Mouse (Mus musculus): ENCODE results near the gene Cwf19l1.
A peak's percentile ranks its signal among the peaks of the same experiment; 100 is the strongest.
"Not testable (repeated sequence)": the region's sequence is repeated elsewhere in the genome, so short reads cannot be mapped to it uniquely, and the experiment has no call there.

The Cwf19l1 gene

GRCm38 (mm10) chr19:44135072-44135959 lies at the start of gene Cwf19l1:
Gene Cwf19l1, minus strand, starts transcription at chr19:44135876.
- peak; percentile 91 for DNase-seq

DNA sequence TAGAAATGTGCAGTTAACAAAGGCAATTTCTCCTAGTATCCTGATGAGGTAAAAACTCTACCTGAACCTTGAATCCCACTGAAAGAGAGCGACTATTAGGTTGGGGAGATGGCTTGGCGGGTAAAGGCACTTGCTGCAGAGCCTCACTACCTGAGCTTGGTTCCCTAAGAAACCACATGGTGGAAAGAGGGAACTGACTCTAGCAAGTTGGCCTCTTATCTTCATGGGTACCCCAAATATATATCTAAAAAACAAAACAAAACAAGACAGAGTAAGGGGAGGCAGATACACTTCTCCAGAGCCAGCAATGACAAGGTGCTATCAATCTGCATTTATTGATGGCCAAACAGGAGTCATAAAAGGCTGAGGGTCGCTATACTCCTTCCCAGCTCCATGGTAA lies 48.3 kb upstream of the Cwf19l1 start:
- no peak for DNase-seq

GRCm38 (mm10) chr19:44180502-44180901 lies 44.8 kb upstream of the Cwf19l1 start:
- DNase-seq, result no peak

DNA sequence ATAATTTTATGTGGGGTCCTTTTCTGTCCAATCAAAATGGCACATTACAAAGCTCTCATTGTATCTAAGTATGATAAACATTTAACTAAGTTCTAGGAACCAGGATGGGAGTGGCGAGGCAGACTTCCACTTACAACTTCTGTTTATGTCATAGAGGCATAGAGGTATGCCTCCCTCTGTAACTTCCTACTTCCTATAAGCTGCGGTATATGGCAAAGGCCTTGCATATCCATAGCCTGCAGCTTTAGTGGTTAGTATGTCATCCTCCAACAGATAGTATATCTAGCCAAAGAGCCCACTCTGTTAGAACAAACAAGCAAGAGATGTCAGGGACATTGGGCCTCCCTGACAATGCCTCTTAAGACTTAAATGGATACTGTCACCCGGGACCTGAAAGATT lies 41.1 kb upstream of the Cwf19l1 start:
- no peak for DNase-seq

GRCm38 (mm10) chr19:44174835-44175234 lies 39.2 kb upstream of the Cwf19l1 start:
- DNase-seq, result no peak

DNA sequence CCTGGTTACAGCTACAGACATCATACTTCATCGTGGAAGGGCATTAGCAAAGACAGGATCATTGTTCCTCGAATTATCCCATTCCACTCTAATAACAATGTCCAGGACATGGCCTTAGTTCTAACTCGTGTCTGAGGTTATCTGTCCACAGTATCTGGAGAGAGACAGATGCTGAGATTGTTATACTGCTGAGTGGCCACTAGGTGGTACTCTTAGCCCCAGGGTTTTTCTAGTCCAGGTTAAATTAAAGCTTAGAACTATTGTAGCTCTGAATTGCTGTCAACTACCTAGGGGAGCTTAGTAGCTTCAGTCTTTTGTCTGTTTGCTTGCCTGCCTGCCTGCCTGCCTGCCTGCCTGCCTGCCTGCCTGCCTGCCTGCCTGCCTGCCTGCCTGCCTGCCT lies 25.8 kb upstream of the Cwf19l1 start:
- DNase-seq, result no peak

- DNase-seq, result no peak
These were observed 23.7 kb upstream of the Cwf19l1 start for GRCm38 (mm10) chr19:44159386-44159785.

- DNase-seq, result no peak
These were observed 21.3 kb upstream of the Cwf19l1 start for GRCm38 (mm10) chr19:44157005-44157404.

- DNase-seq, result no peak
These were observed 18.1 kb upstream of the Cwf19l1 start for GRCm38 (mm10) chr19:44153781-44154180.

- no peak for DNase-seq
These were observed 13.3 kb upstream of the Cwf19l1 start for GRCm38 (mm10) chr19:44148991-44149390.

DNA sequence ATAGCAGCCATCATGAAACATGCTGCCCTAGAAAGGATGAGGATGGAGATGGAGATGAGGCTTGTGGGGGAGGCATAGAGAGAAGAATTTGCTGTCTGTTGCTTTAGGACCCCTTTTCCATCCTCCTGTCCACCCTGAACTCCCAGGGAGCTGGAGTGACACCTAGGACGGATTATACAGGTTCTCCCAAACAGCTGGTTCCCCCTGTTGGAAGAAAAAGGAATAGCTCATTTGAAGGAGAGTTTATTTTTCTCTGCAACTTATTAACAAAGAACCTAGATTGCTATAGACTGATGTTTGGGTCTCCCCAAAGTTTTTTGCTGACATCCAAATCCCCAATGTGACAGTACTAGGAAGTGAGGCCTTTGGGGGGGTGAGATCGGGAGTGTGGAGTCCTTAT lies 12.7 kb upstream of the Cwf19l1 start:
- DNase-seq, result peak; percentile 33

GRCm38 (mm10) chr19:44146951-44147350 lies 11.3 kb upstream of the Cwf19l1 start:
- no peak for DNase-seq

GRCm38 (mm10) chr19:44146568-44146879 lies 10.8 kb upstream of the Cwf19l1 start:
- DNase-seq, result no peak

- peak; percentile 94 for DNase-seq
These were observed 10.3 kb upstream of the Cwf19l1 start, which contains the start of gene Bloc1s2 for GRCm38 (mm10) chr19:44145702-44146567. Gene Bloc1s2, minus strand, starts transcription at chr19:44146446.

- no peak for DNase-seq
These were observed 8.7 kb upstream of the Cwf19l1 start for GRCm38 (mm10) chr19:44144366-44144765.

GRCm38 (mm10) chr19:44135960-44136485 lies 347 bp upstream of the Cwf19l1 start:
- peak; percentile 15 for DNase-seq

DNA sequence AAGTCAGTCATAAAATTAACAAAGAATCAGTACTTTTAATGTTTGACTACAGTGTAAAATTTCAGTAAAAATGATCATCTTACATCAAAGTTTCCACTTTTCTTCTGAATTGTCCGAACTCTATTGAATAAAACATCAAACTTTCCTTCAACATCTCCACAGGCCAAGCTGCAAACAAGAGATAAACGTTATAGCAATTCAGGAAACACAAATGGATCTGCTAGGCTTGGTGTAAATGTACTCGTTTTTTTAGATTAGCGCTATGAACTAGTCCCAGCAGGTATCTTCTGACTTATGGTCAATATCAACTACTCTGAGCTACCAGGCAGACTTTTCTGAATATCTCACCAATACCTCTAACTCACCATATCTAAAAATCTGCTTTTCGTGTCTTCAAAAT lies 2.8 kb downstream of the Cwf19l1 start:
- no peak for DNase-seq

GRCm38 (mm10) chr19:44128560-44128959 lies 7.1 kb downstream of the Cwf19l1 start:
- no peak for DNase-seq

GRCm38 (mm10) chr19:44127729-44128497 lies 7.8 kb downstream of the Cwf19l1 start:
- no peak for DNase-seq

DNA sequence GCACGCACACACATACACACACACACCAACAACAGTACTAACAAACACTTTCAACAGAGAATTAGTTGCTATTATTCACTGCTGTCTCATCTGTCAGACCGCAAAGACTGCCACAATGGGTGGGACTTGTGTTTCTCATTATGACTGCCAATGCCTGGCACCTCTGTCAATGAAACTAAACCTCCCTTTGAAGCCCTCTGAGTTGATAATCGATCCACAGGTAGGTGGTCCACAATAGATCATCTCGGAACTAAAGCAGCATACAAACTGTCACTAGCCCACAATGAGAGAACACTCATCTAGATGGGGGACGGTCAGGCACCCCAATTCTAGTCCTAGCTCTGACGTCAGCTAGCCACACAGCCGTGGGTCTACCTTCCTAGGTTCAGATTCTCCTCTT lies 14.5 kb downstream of the Cwf19l1 start:
- no peak for DNase-seq

DNA sequence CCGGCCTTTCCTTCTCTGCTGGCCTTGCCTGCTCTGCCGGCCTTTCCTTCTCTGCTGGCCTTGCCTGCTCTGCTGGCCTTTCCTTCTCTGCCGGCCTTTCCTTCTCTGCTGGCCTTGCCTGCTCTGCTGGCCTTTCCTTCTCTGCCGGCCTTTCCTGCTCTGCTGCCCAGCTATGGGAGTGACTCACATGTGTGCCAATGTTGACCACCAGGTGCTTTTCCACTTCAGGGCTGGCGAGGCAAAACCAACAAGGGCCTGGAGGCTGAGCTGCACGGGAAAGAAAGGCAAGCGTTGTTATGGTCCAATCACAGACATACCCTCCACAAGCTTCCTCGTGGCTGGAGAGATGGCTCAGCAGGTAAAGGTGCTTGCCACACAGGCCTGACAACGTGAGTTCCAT lies 15.0 kb downstream of the Cwf19l1 start:
- not testable (repeated sequence) for DNase-seq

- no peak for DNase-seq
These were observed 17.9 kb downstream of the Cwf19l1 start for GRCm38 (mm10) chr19:44117793-44118192.

- DNase-seq, result no peak
These were observed 24.0 kb downstream of the Cwf19l1 start for GRCm38 (mm10) chr19:44111706-44112105.

Data from kidney, adult 9 months (tissue).